ENCODE assay signal across 14 mouse cellular contexts in genomic region chr4:97282643-97283042, GRCm38 (mm10).
DNase-seq lines count a peak whose midpoint lies in the region; ATAC-seq and TF ChIP-seq lines count a peak whose summit lies in the region.
"Had no signal": no experiment of that assay in that cellular context is flagged by ENCODE, and none has a peak within 500 bp of the region (broad histone marks: within the 10 kb centered on the region; RNA-seq: fewer than 3 reads in every experiment).

No protein-coding gene starts in this region.

- ATAC-seq in forebrain, embryonic 16.5 days, result peak; percentile 77
- no peak for ATAC-seq in megakaryocyte, adult 5-6 weeks (ENCODE audit: poor library complexity, severe bottlenecking)
- no peak for ATAC-seq in liver, postnatal 0 days
- ATAC-seq: inflammation-experienced regulatory T-cells, adult 6 months had no signal

- DNase-seq in gastrocnemius, postnatal 10 days, result peak; percentile 3
- no peak for DNase-seq in gastrocnemius, adult 8-10 months (ENCODE audit: low spot score in 2 of 2)
- peak; percentile 13 for DNase-seq in left cerebral cortex, postnatal 4 days
- DNase-seq in left cerebral cortex, adult 18-20 months (ENCODE audit: low spot score in 2 of 2), result no peak
- peak; percentile 9 for DNase-seq in brain, adult 2 months (ENCODE audit: low read depth, low spot score)
- no peak for DNase-seq in liver, postnatal 0 days
- DNase-seq: adrenal gland, postnatal 10 days; right cerebral cortex, postnatal 25 days had no signal

- TF ChIP-seq EP300 in liver, postnatal 0 days (IDR thresholded peaks at IDR 0.05; ENCODE audit: low read depth), result no peak

- intact Hi-C loops in left cerebral cortex, postnatal 4 days (cut with DNase I), result no loop called here

- TF ChIP-seq CTCF in liver, postnatal 0 days (IDR thresholded peaks at IDR 0.05; ENCODE audit: low read depth), result no peak

- no peak overlapping the region for H3K4me3 ChIP-seq in forebrain, embryonic 16.5 days (replicated peaks; ENCODE audit: low read length)
- no peak overlapping the region for H3K4me3 ChIP-seq in liver, postnatal 0 days (ENCODE audit: low read depth, low read length)
- H3K4me3 ChIP-seq: embryonic facial prominence, embryonic 15.5 days; limb, embryonic 12.5 days; midbrain, embryonic 12.5 days had no signal

- 11% methylated on average over 3 of the region's 3 CpGs for WGBS in forebrain, embryonic 16.5 days
- WGBS in liver, postnatal 0 days (ENCODE audit: insufficient replicate concordance), result 71% methylated on average over 3 of the region's 3 CpGs

- no peaks in the 10 kb centered on the region for H3K36me3 ChIP-seq in forebrain, embryonic 16.5 days (ENCODE audit: control insufficient read depth, insufficient read depth)
- H3K36me3 ChIP-seq in liver, postnatal 0 days (replicated peaks; ENCODE audit: insufficient read depth, low read length), result no peaks in the 10 kb centered on the region
- H3K36me3 ChIP-seq: embryonic facial prominence, embryonic 15.5 days; limb, embryonic 12.5 days; midbrain, embryonic 12.5 days had no signal

- H3K9ac ChIP-seq in forebrain, embryonic 16.5 days (replicated peaks; ENCODE audit: low read depth, low read length), result no peak overlapping the region
- H3K9ac ChIP-seq in liver, postnatal 0 days (replicated peaks), result no peak overlapping the region
- H3K9ac ChIP-seq: embryonic facial prominence, embryonic 15.5 days; limb, embryonic 12.5 days; midbrain, embryonic 12.5 days had no signal

- H3K27ac ChIP-seq in forebrain, embryonic 16.5 days (ENCODE audit: low read length), result no peak overlapping the region; the same call in 1 of the 2 replicates
- H3K27ac ChIP-seq in liver, postnatal 0 days (ENCODE audit: low read depth), result no peak overlapping the region
- H3K27ac ChIP-seq: embryonic facial prominence, embryonic 15.5 days; limb, embryonic 12.5 days; midbrain, embryonic 12.5 days had no signal

- no peak overlapping the region for H3K4me2 ChIP-seq in forebrain, embryonic 16.5 days (ENCODE audit: low read length)
- H3K4me2 ChIP-seq in liver, postnatal 0 days (ENCODE audit: low read depth, low read length), result no peak overlapping the region
- H3K4me2 ChIP-seq: embryonic facial prominence, embryonic 15.5 days; limb, embryonic 12.5 days; midbrain, embryonic 12.5 days had no signal

- H3K9me3 ChIP-seq in forebrain, embryonic 16.5 days (ENCODE audit: control insufficient read depth, low read length), result no peaks in the 10 kb centered on the region
- no peaks in the 10 kb centered on the region for H3K9me3 ChIP-seq in liver, postnatal 0 days (ENCODE audit: low read length)
- H3K9me3 ChIP-seq: embryonic facial prominence, embryonic 15.5 days; limb, embryonic 12.5 days; midbrain, embryonic 12.5 days had no signal

- peaks cover 23% of the 10 kb centered on the region for H3K4me1 ChIP-seq in forebrain, embryonic 16.5 days (replicated peaks; ENCODE audit: control insufficient read depth, insufficient read depth, low read length)
- H3K4me1 ChIP-seq in liver, postnatal 0 days (ENCODE audit: insufficient read depth), result no peaks in the 10 kb centered on the region
- H3K4me1 ChIP-seq: limb, embryonic 12.5 days had no signal

- no peaks in the 10 kb centered on the region for H3K27me3 ChIP-seq in forebrain, embryonic 16.5 days (replicated peaks; ENCODE audit: control insufficient read depth, insufficient read depth, low read length)
- no peaks in the 10 kb centered on the region for H3K27me3 ChIP-seq in liver, postnatal 0 days (ENCODE audit: insufficient read depth, low read length)
- H3K27me3 ChIP-seq: embryonic facial prominence, embryonic 15.5 days; limb, embryonic 12.5 days; midbrain, embryonic 12.5 days had no signal

Comparison
In these comparisons a context has a peak if more than half of its experiments do, and no peak if none do; other contexts are left out.
1. DNase-seq: peak in gastrocnemius, postnatal 10 days (single experiment), left cerebral cortex, postnatal 4 days (single experiment) and brain, adult 2 months (single experiment); none in gastrocnemius, adult 8-10 months (0 of 2), left cerebral cortex, adult 18-20 months (0 of 2) and liver, postnatal 0 days (single experiment).